Mouse (Mus musculus): ENCODE measurements around the gene Brox.

- TF ChIP-seq CTCF (IDR thresholded peaks at IDR 0.05; ENCODE audit: low read depth, low read length) (no peak), EP300 (IDR thresholded peaks at IDR 0.05; ENCODE audit: insufficient read depth, low read depth, low read length) (no peak)
These were observed 21.3 kb downstream of the Brox start for GRCm38 (mm10) chr1:183275763-183276162.

Data from ES-Bruce4 (cell line).